Mouse (Mus musculus): ENCODE measurements around the gene Zmiz1.

GRCm38 (mm10) chr14:25519656-25520055 is 60.7 kb downstream of the Zmiz1 start:
- TF ChIP-seq CTCF (IDR thresholded peaks at IDR 0.05; ENCODE audit: control insufficient read depth, insufficient read depth, insufficient read length) (no peak), MAX (IDR thresholded peaks at IDR 0.05) (peak; percentile 62), MYOD1 (IDR thresholded peaks at IDR 0.05; ENCODE audit: control insufficient read depth, insufficient read length, low read depth) (peak; percentile 80), USF1 (IDR thresholded peaks at IDR 0.05; ENCODE audit: low read depth) (no peak), CEBPB (IDR thresholded peaks at IDR 0.05; ENCODE audit: low read depth) (peak; percentile 94), FOSL1 (IDR thresholded peaks at IDR 0.05; ENCODE audit: insufficient read depth, low read length, poor library complexity, severe bottlenecking) (peak; percentile 30), MYOG (IDR thresholded peaks at IDR 0.05; ENCODE audit: control insufficient read depth, extremely low read depth, insufficient read length) (no peak)

Measured in C2C12 (cell line).